Mouse (Mus musculus): Measurements from ENCODE around the gene Chd3. TPM values are rescaled to one million over a fixed set of nuclear protein-coding genes. Genes with fewer than 3 reads are reported as not detected.

Chd3 gene
- total RNA-seq, 2 experiments from 2014 or later = 525 to 527 TPM

GRCm38 (mm10) chr11:69408541-69409377, 39.6 kb upstream of the Chd3 start:
- peak; percentile 84 to 89 for DNase-seq (ENCODE audit: extremely low spot score in 1 of 2, low spot score in 2 of 2)
- intact Hi-C loops (cut with DNase I) = no loop called here

- no peak for DNase-seq (ENCODE audit: extremely low spot score in 1 of 2, low spot score in 2 of 2)
- intact Hi-C loops (cut with DNase I) = no loop called here
Measured at GRCm38 (mm10) chr11:69407724-69408004, 38.5 kb upstream of the Chd3 start.

GRCm38 (mm10) chr11:69406867-69407723, 37.9 kb upstream of the Chd3 start:
- no peak for DNase-seq (ENCODE audit: extremely low spot score in 1 of 2, low spot score in 2 of 2)
- intact Hi-C loops (cut with DNase I) = no loop called here

DNA sequence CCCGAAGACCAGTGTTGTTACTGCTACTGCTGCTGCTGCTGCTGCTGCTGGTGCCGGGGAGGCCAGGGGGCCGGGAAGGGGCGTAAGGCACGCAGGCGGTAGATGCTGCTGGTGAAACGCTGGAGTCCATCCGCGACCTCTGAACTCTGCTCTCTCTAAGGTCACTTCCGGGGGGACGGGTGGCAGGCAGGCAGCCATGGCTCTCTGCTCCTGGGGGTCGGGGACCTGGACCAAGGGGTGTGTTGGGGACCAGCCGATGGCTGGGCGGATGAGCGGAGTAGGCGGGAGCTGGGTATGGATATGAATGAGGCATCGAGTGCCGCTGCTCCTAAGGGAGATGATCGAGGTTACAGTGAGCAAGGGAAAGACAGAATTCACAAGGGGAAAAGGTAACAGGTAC, 37.1 kb upstream of the Chd3 start:
- DNase-seq (ENCODE audit: extremely low spot score in 1 of 2, low spot score in 2 of 2) = peak in 1 of 2 experiments; percentile 46
- intact Hi-C loops (cut with DNase I) = no loop called here

DNA sequence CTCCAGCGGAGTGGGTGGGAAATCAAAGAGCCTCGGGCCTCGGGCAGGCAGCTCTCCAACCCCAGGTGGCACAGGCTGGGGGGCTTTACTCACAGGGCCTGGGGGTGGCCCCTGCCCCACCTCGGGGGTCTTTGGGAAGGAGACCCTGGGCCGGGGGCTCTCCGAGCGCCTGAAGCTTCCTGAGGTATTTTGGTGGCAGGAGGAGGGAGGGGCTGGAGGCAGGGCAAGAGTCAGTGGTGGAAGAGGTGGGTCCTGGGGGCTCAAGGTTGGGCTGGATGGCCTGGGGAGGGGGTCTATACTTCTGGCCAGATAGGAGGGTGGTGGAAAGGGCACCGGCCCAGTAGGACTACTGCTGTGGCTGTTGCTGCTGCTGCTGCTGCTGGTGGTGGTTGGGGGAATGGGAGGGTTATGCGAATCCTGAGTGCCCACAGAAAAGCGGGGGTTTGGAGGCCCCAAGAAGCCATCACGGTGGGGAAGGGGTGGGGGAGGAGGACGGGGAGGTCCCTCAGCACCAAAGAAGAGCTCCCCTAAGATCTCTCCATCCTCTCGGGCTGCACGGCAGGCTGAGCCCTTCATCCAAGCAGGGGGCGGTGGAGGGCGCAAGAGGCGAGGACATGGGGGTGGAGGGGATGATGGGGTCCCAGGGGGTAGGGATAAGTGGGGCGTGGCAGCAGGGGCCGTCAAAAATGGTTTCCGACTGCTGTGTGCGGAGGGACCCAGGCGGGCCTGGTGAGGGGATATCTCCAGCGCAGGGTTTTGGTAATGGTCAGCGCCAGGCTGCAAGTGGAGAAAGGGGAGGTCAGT, 36.4 kb upstream of the Chd3 start:
- intact Hi-C loops (cut with DNase I) = no loop called here
- DNase-seq (ENCODE audit: extremely low spot score in 1 of 2, low spot score in 2 of 2) = no peak

GRCm38 (mm10) chr11:69404595-69405396, 35.6 kb upstream of the Chd3 start:
- intact Hi-C loops (cut with DNase I) = loop anchor here (5.0 kb wide), 1 partner anchor 108 kb away; no protein-coding TSS in a partner anchor
- DNase-seq (ENCODE audit: extremely low spot score in 1 of 2, low spot score in 2 of 2) = no peak

- intact Hi-C loops (cut with DNase I) = loop anchor here (5.0 kb wide), 1 partner anchor 108 kb away; no protein-coding TSS in a partner anchor
- peak in 1 of 2 experiments; percentile 37 for DNase-seq (ENCODE audit: extremely low spot score in 1 of 2, low spot score in 2 of 2)
Measured at GRCm38 (mm10) chr11:69403691-69404594, 34.7 kb upstream of the Chd3 start.

DNA sequence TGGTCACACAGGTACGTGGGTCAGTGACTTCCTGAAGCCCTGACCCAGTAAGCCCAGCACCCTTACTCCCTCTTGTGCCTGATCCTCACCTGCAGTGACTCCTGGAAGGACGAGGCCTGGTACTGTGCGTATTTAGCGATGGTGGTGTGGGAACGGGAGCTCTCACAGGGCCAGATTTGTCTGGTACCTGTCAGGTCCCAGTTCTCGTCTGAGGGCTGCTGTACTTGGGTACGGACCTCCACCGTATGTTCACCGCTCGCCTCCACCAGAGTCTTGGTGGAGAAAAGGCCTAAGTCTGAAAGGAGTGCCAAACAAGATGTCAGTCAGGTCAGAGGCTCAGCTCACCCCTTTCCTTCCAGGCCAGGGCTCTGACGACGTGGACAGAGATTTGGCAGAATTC, 32.8 kb upstream of the Chd3 start:
- no peak for DNase-seq (ENCODE audit: extremely low spot score in 1 of 2, low spot score in 2 of 2)
- intact Hi-C loops (cut with DNase I) = loop anchor here (2.0 to 5.0 kb wide), 2 partner anchors 31 to 110 kb away; no protein-coding TSS in a partner anchor

DNA sequence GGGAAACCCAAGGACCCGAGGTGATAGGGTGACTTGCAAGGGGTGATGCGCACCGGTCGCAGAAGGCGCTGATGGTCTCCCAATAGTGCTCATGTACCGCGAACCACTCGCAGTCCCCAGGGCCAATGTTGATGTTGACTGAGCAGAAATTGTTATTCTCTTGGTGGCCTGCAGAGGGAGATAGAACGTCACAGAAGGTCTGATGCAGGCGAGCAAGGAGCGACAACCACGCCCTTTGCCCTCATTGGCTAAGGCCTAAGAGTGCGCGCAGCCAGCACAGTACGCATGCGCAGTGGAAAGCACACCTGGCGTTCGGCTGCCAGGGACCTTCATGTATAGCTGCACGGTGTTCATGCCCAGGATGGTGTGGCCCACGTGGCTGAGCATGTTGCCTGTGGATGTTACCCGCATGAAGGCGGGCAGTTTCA, 32.0 kb upstream of the Chd3 start:
- intact Hi-C loops (cut with DNase I) = loop anchor here (2.0 to 5.0 kb wide), 2 partner anchors 32 to 111 kb away; no protein-coding TSS in a partner anchor
- peak; percentile 88 to 91 for DNase-seq (ENCODE audit: extremely low spot score in 1 of 2, low spot score in 2 of 2)

DNA sequence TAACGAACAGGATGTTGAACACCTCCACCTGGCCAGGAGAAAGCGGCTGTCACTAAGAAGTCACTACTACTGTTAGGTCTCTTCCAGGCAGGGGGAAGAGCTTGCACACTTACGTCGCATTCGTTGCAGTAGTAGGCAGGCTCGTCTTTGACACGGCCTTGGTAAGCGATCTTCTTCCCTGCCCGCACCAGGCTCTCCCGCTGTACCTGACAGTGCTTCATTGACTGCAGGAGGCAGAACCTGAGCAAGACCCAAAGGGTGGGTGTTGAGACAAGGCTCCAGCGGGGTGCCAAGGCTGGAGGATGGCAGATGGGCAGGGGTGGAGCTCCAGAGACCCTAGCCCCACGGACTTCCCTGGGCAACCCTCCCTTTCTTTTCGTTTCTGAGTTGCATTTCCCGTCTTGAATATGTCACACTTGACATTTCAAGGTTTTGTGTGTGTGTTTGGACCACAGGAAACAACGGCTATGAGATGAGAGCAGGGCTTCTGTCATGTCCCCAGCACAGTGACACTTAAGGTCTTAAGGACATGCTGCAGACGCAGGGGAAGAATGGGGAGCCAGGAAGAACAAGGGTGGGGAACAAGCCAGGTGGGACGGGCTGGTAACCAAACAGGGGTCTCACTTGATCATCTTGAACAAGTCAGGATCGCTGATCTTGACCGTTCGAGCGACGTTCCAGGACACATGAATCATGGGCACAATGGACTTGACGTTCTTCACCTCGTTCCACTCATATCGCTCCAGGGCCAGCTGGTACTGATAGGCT, 31.1 kb upstream of the Chd3 start:
- intact Hi-C loops (cut with DNase I) = loop anchor here (2.0 to 5.0 kb wide), 2 partner anchors 33 to 112 kb away; no protein-coding TSS in a partner anchor
- no peak for DNase-seq (ENCODE audit: extremely low spot score in 1 of 2, low spot score in 2 of 2)

DNA sequence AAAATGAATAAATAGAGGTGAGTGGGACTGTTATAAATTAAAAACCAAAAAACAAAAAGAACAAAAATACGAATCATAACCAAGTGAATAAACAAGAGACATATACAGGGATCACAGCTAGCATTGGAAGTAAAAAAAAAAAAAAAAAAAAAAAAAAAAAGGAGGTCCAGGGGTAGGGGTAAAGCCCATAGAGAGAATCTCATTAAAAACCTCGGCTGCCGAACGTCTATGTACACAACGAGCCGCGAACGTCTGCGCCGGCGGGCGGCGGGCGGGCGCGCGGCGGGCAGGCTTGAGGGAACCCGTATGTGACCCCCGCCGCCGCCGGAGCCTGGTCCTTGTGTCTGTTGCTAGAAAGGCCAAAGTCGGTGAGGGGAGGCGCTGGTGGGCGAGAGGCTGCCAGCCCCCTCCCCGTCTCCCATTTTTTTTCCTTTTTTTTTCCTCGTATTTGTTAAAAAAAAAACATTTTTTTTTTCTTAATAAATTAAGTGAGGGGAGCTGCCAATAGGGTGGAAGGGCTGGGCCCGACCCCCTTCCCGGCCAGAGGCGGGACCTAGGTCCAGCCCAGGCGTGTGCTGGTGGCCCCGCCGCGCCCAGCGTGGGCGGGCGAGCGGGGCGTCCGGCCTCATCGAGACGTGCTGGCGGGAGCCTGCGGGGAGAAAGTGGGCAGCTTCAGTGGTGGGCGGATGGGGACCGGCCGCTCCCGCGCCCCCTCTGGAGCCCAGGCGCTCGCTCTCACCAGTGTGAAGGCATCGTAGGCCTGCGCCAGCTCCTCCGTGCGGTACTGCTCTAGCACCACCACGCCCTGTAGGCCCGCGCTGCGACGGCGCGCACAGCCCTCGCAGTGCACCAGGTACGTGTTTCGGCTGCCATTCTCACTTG, 30.2 kb upstream of the Chd3 start:
- intact Hi-C loops (cut with DNase I) = loop anchor here (2.0 to 5.0 kb wide), 2 partner anchors 33 to 113 kb away; no protein-coding TSS in a partner anchor
- peak in 1 of 2 experiments; percentile 53 for DNase-seq (ENCODE audit: extremely low spot score in 1 of 2, low spot score in 2 of 2)

DNA sequence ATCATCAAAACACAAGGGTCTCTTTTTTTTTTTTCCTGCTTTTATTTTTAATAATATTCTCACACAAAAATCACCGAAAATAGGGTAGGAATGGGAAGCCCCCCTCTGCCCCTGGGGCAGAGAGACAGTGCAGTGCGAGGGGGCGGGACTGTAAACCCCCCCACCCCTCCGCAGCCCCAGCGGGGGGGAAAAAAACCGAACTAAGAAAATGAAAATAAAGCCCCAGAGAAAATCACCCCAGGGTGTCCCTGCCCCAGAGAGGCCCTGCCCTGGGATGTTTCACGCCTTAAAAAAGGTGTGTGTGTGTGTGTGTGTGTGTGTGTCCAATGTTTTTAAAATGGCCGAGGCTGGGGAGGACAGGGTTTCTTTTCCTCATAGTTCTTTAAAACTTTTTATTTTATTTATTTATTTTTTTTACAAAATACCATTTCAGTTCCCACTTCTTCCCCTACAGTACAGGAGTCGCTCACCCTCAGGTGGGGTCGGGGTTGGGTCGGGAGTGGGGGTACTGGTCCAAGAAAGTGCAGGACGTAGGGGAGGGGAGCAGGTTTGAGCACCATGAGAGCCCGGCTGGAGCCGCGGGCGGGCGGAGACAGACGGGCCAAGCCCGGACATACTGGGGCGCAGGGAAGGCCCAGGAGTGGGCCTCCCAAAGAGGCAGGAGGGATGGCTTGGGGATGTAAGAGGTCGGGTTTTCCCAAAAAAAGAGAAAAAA, 29.4 kb upstream of the Chd3 start:
- intact Hi-C loops (cut with DNase I) = no loop called here
- DNase-seq (ENCODE audit: extremely low spot score in 1 of 2, low spot score in 2 of 2) = peak in 1 of 2 experiments; percentile 44

DNA sequence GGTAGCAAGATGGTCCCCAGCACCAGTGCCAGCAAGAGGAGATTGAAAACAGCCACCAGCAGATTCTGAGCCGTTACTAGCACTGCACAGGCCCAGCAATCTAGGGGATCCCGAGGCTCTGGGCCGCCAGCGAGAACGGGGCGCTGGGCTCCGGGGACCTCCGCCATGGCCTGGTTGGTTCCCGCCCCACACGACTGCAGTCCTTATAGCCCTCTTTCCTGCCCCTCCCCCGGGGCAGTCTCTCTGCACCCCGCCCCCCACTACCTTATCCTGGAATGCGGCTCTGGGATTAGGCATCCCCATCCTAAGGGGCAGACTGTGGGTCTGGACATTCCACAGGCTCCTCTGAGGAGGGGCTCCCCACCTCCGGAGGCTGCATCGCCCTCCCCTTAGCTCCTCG, 28.9 kb upstream of the Chd3 start, which contains the start of gene Tmem88:
TSS of gene Tmem88 (minus strand) at position 176 of the 400 bp plus-strand sequence.
- intact Hi-C loops (cut with DNase I) = no loop called here

DNA sequence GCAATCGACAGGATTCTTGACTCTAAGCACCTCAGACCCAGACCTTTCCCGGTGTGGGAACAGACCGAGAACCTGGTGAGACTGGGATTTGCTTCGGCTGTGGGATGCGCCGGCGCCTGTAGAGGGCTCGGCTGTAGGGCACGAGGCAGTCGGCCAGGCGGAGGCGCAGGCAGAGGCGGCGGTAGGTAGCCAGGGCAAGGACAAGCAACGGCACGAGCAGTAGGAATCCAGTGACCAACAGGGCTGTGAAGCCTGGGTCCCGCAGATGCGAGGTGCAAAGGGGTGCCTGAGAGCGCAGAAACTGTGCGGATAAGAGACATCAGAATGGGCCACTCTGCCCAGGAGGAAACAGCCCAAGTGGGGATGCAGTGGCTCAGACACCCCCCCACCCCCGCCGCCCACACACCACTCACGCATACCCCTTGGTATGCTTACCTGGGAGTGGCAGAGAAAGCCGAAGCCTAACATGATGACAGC, 28.4 kb upstream of the Chd3 start:
- peak in 1 of 2 experiments; percentile 61 for DNase-seq (ENCODE audit: extremely low spot score in 1 of 2, low spot score in 2 of 2)
- intact Hi-C loops (cut with DNase I) = no loop called here

More for the DNA sequence above, 28.9 kb upstream of the Chd3 start, which contains the start of gene Tmem88:
- DNase-seq (ENCODE audit: extremely low spot score in 1 of 2, low spot score in 2 of 2) = peak in 1 of 2 experiments; percentile 73

Measured in left cerebral cortex, postnatal 10 days (tissue).